Mouse (Mus musculus): ENCODE measurements around the gene Nlgn1.

DNA sequence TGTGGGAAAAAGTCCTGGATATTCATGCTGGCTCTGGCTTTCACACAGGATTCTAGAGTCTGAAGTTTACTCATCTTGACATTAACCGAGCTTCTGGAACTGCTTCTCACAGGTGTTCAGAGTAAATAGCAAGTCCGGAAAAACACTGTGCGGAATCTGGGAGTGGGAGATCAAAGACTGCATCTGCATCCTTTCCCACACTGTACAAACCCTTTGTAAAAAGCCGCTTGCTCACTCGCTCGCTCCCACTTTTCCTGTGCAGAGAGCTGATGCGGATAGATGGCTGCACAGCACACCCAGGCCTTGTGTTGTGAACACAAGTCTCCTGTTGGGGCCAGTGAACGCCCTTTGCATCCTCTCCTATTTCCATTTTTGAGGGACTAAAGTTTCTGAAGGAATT lies 165.5 kb downstream of the Nlgn1 start:
- TF ChIP-seq CTCF (IDR thresholded peaks at IDR 0.05; ENCODE audit: low read depth) (no peak), EP300 (IDR thresholded peaks at IDR 0.05; ENCODE audit: low read depth) (no peak)

All from liver, embryonic 14.5 days (tissue).